Mouse (Mus musculus) liver, adult 2 months (tissue): ENCODE results near the gene Smim4. TPM values are rescaled to one million over a fixed set of nuclear protein-coding genes. Genes with fewer than 3 reads are reported as not detected.

ENCODE experiments used
- DNase-seq: peaks from one replicate; pipeline ENCODE4 v3.0.0-alpha.2; 2011; ENCODE audit warnings: low read depth, low spot score; ENCODE audit errors: extremely low read depth
- H3K27ac ChIP-seq: fragments of 200-500 bp; replicated peaks from 2 replicates; pipeline ENCODE4 v1.5.1; 2012; ENCODE audit warnings: low read depth, mild to moderate bottlenecking, control low read depth, inconsistent platforms, low read length; ENCODE audit not compliant: insufficient read depth
- H3K27me3 ChIP-seq: fragments of 200-500 bp; 2 replicates; pipeline ENCODE4 v1.6.1; 2012; ENCODE audit warnings: mild to moderate bottlenecking, moderate library complexity, low read length, inconsistent platforms; ENCODE audit not compliant: control insufficient read depth, insufficient read depth
- H3K36me3 ChIP-seq: fragments of 200-500 bp; 2 replicates; pipeline ENCODE4 v1.6.1; 2012; ENCODE audit warnings: low read length, inconsistent platforms; ENCODE audit not compliant: control insufficient read depth, insufficient read depth
- H3K4me1 ChIP-seq: fragments of 200-500 bp; 2 replicates; pipeline ENCODE4 v1.6.1; 2011; ENCODE audit warnings: low read length; ENCODE audit not compliant: control insufficient read depth, insufficient read depth
- H3K4me3 ChIP-seq: fragments of 200-500 bp; 2 replicates; pipeline ENCODE4 v1.5.1; 2011; ENCODE audit warnings: low read depth, mild to moderate bottlenecking, control low read depth, low read length, moderate library complexity; ENCODE audit not compliant: insufficient read depth
- H3K79me2 ChIP-seq: fragments of 200-500 bp; 2 replicates; pipeline ENCODE4 v1.6.1; 2012; ENCODE audit warnings: inconsistent platforms, mild to moderate bottlenecking, low read length, moderate library complexity; ENCODE audit not compliant: control insufficient read depth, insufficient read depth
- H3K9ac ChIP-seq: fragments of 200-500 bp; 2 replicates; pipeline ENCODE4 v1.6.1; 2012; ENCODE audit warnings: low read depth, mild to moderate bottlenecking, control low read depth, inconsistent platforms, low read length
- CTCF ChIP-seq: fragments of 200-500 bp; IDR thresholded peaks from 2 replicates; pipeline ENCODE4 v1.5.1; 2011; ENCODE audit warnings: low read depth, low read length, control low read depth
- POLR2A ChIP-seq: fragments of 200-500 bp; IDR thresholded peaks from 2 replicates; pipeline ENCODE4 v1.6.1; 2011; ENCODE audit warnings: low read length, control low read depth; ENCODE audit not compliant: insufficient read depth; ENCODE audit errors: extremely low read depth
- WGBS: fragments of 180-500 bp; shearing (Covaris S2); methylation state at CpG from one replicate; pipeline ENCODE4 v1.1.7; 2018; 5-methylcytosine and 5-hydroxymethylcytosine counted together
- polyA plus RNA-seq: library from polyadenylated mRNA; depleted of rRNA; stranded (reverse); fragments of >200 nt; gene quantifications from 2 replicates; pipeline ENCODE4 v1.2.3, GENCODE M21; 2012
- total RNA-seq: library from RNA; depleted of rRNA; stranded (reverse); fragments of >200 nt; gene quantifications from 2 replicates; pipeline ENCODE4 v1.2.3, GENCODE M21; 2014

Smim4 gene
- total and polyA plus RNA-seq, 2 experiments: 35.3 to 65.1 TPM

GRCm38 (mm10) chr14:31129326-31130235, 825 bp upstream of the Smim4 start:
- no peak overlapping the region for H3K9ac ChIP-seq
- no peak overlapping the region for H3K27ac ChIP-seq
- 60% methylated on average over 15 of the region's 15 CpGs for WGBS

GRCm38 (mm10) chr14:31128101-31128825, 493 bp downstream of the Smim4 start:
- WGBS: under 1% methylated on average over 23 of the region's 23 CpGs
- Histone ChIP-seq H3K79me2 (peaks cover 12% of the 10 kb centered on the region; the same call in 1 of the 2 replicates), H3K36me3 (peaks cover 4% of the 10 kb centered on the region), H3K4me3 (peak overlapping the region; percentile 83), H3K27ac (peak overlapping the region; percentile 84), H3K27me3 (no peaks in the 10 kb centered on the region; the same call in 1 of the 2 replicates), H3K9ac (peak overlapping the region; percentile 84), H3K4me1 (peaks cover 17% of the 10 kb centered on the region)
- TF ChIP-seq CTCF (peak; percentile 13; the same call in 1 of the 2 replicates), POLR2A (no peak)
- peak; percentile 86 for DNase-seq

More at GRCm38 (mm10) chr14:31129326-31130235, 825 bp upstream of the Smim4 start:
- Histone ChIP-seq H3K4me3 (peak overlapping the region; percentile 42), H3K27me3 (no peaks in the 10 kb centered on the region; the same call in 1 of the 2 replicates), H3K79me2 (peaks cover 11% of the 10 kb centered on the region; the same call in 1 of the 2 replicates), H3K4me1 (peaks cover 17% of the 10 kb centered on the region), H3K36me3 (no peaks in the 10 kb centered on the region; the same call in 1 of the 2 replicates)
- no peak for DNase-seq
- TF ChIP-seq POLR2A (no peak), CTCF (no peak)

GRCm38 (mm10) chr14:31126826-31127225, 1.9 kb downstream of the Smim4 start:
- TF ChIP-seq POLR2A: no peak
- TF ChIP-seq CTCF: no peak
- peaks cover 14% of the 10 kb centered on the region; the same call in 1 of the 2 replicates for H3K79me2 ChIP-seq
- H3K27me3 ChIP-seq: no peaks in the 10 kb centered on the region; the same call in 1 of the 2 replicates
- H3K36me3 ChIP-seq: peaks cover 10% of the 10 kb centered on the region
- 98% methylated on average over 8 of the region's 8 CpGs for WGBS
- DNase-seq: no peak
- H3K9ac ChIP-seq: no peak overlapping the region
- no peak overlapping the region for H3K4me3 ChIP-seq
- peaks cover 17% of the 10 kb centered on the region for H3K4me1 ChIP-seq
- no peak overlapping the region for H3K27ac ChIP-seq

GRCm38 (mm10) chr14:31125106-31126075, 3.4 kb downstream of the Smim4 start:
- TF ChIP-seq CTCF: no peak
- TF ChIP-seq POLR2A: no peak
- Histone ChIP-seq H3K27ac (no peak overlapping the region), H3K27me3 (no peaks in the 10 kb centered on the region), H3K4me1 (peaks cover 14% of the 10 kb centered on the region), H3K36me3 (peaks cover 15% of the 10 kb centered on the region), H3K79me2 (peaks cover 14% of the 10 kb centered on the region; the same call in 1 of the 2 replicates), H3K9ac (no peak overlapping the region), H3K4me3 (no peak overlapping the region)
- no peak for DNase-seq
- WGBS: 79% methylated on average over 9 of the region's 9 CpGs

- H3K36me3 ChIP-seq: peaks cover 23% of the 10 kb centered on the region
- peak overlapping the region; percentile 94 for H3K27ac ChIP-seq
- DNase-seq: peak; percentile 94
- no peaks in the 10 kb centered on the region for H3K27me3 ChIP-seq
- H3K79me2 ChIP-seq: peaks cover 3% of the 10 kb centered on the region; the same call in 1 of the 2 replicates
- no peak overlapping the region for H3K4me3 ChIP-seq
- WGBS: 7% methylated on average over 2 of the region's 2 CpGs
- TF ChIP-seq CTCF (no peak), POLR2A (no peak)
- peaks cover 29% of the 10 kb centered on the region for H3K4me1 ChIP-seq
- H3K9ac ChIP-seq: no peak overlapping the region
Measured at GRCm38 (mm10) chr14:31115522-31115921, 13.2 kb downstream of the Smim4 start.
